Mouse (Mus musculus) lung, postnatal 0 days (tissue): ENCODE results near the gene Acsm1. TPM values are rescaled to one million over a fixed set of nuclear protein-coding genes. Genes with fewer than 3 reads are reported as not detected.

ENCODE experiments used
- ATAC-seq: fragments of 200-750 bp; cut with Nextera tagmentation; 2 replicates; pipeline ENCODE4 v1.8.0; 2017; ENCODE audit warnings: moderate library complexity
- DNase-seq: peaks from one replicate; pipeline ENCODE4 v3.0.0-alpha.2; 2016; ENCODE audit warnings: low spot score
- H3K27ac ChIP-seq: fragments of 300-500 bp; sonication (generic); 2 replicates; pipeline ENCODE4 v1.5.1; 2014; ENCODE audit warnings: antibody characterized with exemption, mild to moderate bottlenecking, low read length, mixed read lengths
- H3K27me3 ChIP-seq: fragments of 300-500 bp; sonication (generic); replicated peaks from 2 replicates; pipeline ENCODE4 v1.6.1; 2014; ENCODE audit warnings: low read length, mixed read lengths; ENCODE audit not compliant: insufficient read depth
- H3K36me3 ChIP-seq: fragments of 300-500 bp; sonication (generic); 2 replicates; pipeline ENCODE4 v1.6.1; 2014; ENCODE audit warnings: low read length, mixed read lengths; ENCODE audit not compliant: insufficient read depth
- H3K4me1 ChIP-seq: fragments of 300-500 bp; sonication (generic); 2 replicates; pipeline ENCODE4 v1.6.1; 2014; ENCODE audit warnings: antibody characterized with exemption, low read depth, low read length, mixed read lengths; ENCODE audit not compliant: insufficient read depth
- H3K4me2 ChIP-seq: fragments of 300-500 bp; sonication (generic); replicated peaks from 2 replicates; pipeline ENCODE4 v1.6.1; 2014; ENCODE audit warnings: low read depth, mild to moderate bottlenecking, low read length, moderate library complexity, mixed read lengths
- H3K4me3 ChIP-seq: fragments of 300-500 bp; sonication (generic); 2 replicates; pipeline ENCODE4 v1.5.1; 2014; ENCODE audit warnings: low read depth, low read length
- H3K9ac ChIP-seq: fragments of 300-500 bp; sonication (generic); replicated peaks from 2 replicates; pipeline ENCODE4 v1.6.1; 2014; ENCODE audit warnings: low read depth, mild to moderate bottlenecking
- H3K9me3 ChIP-seq: fragments of 300-500 bp; sonication (generic); 2 replicates; pipeline ENCODE4 v1.6.1; 2016; ENCODE audit warnings: low read length, mixed read lengths
- CTCF ChIP-seq: IDR thresholded peaks from 2 replicates; pipeline ENCODE4 v1.5.1; 2016; ENCODE audit warnings: antibody characterized with exemption, mild to moderate bottlenecking
- EP300 ChIP-seq: IDR thresholded peaks from 2 replicates; pipeline ENCODE4 v1.6.1; 2016; ENCODE audit warnings: antibody characterized with exemption, mild to moderate bottlenecking, control low read depth
- WGBS: fragments of 180-500 bp; shearing (Covaris S2); extraction: QIAGEN DNeasy Blood & Tissue Kit; methylation state at CpG from one replicate; pipeline ENCODE4 v1.1.7; 2014; 5-methylcytosine and 5-hydroxymethylcytosine counted together
- polyA plus RNA-seq: library from polyadenylated mRNA; unstranded; fragments of >200 nt; fragmentation: Nextera tagmentation; extraction: Ambion mirVana; gene quantifications from 2 replicates; pipeline ENCODE4 v1.2.1, GENCODE M21; 2015

Acsm1 gene
- polyA plus RNA-seq, 1 experiment from 2014 or later: 3.6 TPM

DNA sequence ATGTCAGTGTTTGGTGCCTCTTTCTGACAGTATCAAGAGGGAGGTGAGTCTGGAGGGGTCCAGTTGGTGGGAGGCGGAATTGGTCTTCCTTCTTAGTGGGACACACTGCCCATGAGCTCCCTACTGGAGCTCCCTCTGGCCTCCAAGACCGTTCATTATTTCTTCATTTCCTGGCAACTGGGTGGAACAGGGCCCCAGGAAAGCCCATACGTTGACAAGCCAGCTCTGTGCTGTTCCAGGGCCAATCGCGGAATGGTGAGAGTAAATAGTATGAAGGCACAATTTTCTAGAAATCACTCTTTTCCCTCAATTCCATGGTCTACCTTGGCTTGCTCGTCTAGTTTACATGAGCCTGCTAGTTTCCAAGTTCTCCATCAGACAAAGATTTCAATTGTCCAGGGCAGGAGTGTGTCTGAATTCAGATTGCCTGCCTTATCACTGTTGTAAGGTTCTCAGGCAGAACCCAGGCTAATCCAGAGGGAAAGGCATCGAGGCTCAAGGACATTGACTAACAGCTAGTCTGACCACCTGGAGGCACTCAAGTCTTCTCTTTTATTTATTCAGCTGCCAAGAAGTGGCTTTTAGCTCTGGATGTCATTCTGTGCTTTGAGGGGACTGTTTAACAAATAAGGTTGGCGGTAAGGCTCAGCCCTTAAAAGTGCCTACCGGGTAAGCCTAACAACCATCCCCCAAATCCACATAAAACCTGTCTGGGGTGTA is 1.1 kb downstream of the Acsm1 start:
- H3K4me3 ChIP-seq: no peak overlapping the region
- H3K9me3 ChIP-seq: no peaks in the 10 kb centered on the region
- TF ChIP-seq CTCF: no peak
- no peak for TF ChIP-seq EP300
- no peaks in the 10 kb centered on the region for H3K27me3 ChIP-seq
- H3K4me2 ChIP-seq: no peak overlapping the region
- WGBS: 41% methylated on average over 9 of the region's 9 CpGs
- H3K4me1 ChIP-seq: no peaks in the 10 kb centered on the region
- peak; percentile 64; the same call in 1 of the 2 replicates for ATAC-seq
- H3K36me3 ChIP-seq: no peaks in the 10 kb centered on the region
- no peak overlapping the region for H3K27ac ChIP-seq
- DNase-seq: peak; percentile 52
- no peak overlapping the region for H3K9ac ChIP-seq

DNA sequence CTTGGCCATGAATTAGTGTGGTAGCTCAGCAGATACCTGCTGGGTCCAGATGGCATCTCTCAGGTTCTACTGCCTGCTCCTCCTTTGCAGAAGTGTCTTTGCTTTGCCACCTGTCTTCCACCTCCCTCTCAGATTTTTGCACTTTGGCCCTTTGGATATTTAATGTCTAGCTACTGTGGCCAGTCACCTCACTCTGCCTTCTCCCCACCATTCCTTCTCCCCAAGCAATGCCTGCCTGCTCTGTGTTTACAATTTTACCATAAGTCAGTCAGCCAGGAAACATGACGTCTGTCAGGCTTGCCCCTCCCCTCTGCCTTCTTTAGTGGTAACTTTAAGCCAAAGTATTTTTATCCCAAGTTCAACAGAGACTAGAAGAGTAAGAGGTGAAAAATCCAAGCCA is 9.7 kb downstream of the Acsm1 start:
- Histone ChIP-seq H3K36me3 (no peaks in the 10 kb centered on the region), H3K4me1 (no peaks in the 10 kb centered on the region), H3K9ac (no peak overlapping the region), H3K27me3 (no peaks in the 10 kb centered on the region), H3K4me3 (no peak overlapping the region), H3K4me2 (no peak overlapping the region), H3K27ac (no peak overlapping the region), H3K9me3 (no peaks in the 10 kb centered on the region)
- DNase-seq (no peak), ATAC-seq (no peak)
- TF ChIP-seq CTCF (no peak), EP300 (no peak)
- WGBS: 32% methylated on average over 1 of the region's 1 CpGs

DNA sequence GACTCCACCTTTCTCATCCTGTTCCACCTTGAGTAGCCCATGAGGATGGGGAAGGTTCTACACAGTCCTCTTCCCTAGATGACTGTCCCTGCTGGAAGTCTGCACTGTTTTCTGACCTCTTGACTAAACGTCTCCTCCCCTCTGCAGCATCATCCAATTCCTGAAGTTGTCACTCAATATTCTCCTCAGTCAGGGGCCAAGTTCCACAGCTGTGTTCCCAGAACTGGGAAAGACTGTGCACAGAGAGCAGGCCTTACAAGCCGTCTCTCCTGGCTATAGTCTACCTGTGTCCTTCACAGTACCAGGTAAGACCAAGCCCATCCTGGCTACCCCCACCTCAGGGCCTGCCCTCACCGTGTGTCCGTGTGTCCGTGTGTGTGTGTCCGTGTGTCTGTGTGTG is 10.8 kb downstream of the Acsm1 start:
- Histone ChIP-seq H3K9me3 (no peaks in the 10 kb centered on the region), H3K36me3 (no peaks in the 10 kb centered on the region), H3K9ac (no peak overlapping the region), H3K4me2 (no peak overlapping the region), H3K27me3 (no peaks in the 10 kb centered on the region), H3K4me3 (no peak overlapping the region), H3K4me1 (no peaks in the 10 kb centered on the region), H3K27ac (no peak overlapping the region)
- no peak for TF ChIP-seq CTCF
- no peak for TF ChIP-seq EP300
- DNase-seq: no peak
- no peak for ATAC-seq
- WGBS: 72% methylated on average over 6 of the region's 6 CpGs

DNA sequence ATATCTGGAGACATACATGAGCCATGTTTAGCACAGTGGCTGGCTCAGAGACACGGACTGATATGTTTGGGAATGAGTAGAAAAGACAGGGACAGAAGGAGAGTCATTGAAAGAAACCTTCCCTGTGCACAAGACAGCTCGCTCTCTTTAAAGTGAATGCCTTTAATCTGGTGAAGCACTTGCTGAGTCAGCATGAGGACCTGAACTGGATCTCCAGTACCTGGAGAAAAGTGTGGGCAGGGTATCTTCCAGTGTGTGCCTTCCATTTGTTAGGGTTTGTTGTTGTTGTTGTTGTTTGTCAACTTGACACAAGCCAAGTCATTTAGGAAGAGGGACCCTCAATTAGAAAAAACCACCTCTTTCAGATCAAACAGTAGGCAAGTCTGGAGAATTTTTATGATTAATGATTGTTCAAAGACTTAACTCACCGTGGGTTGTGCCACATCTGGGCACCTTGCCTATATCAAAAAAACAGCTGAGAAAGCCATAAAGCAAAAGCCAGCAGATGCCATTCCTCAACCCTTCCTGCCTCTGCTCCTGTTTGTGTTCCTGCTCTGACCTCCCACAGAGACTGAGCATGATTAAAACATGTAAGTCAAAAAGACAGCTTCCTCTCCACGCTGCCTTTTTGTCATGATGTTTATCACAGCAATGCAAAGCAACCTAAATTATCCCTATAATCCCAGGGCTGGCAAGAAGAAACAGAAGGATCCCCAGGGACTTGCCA is 11.5 kb downstream of the Acsm1 start:
- H3K9ac ChIP-seq: no peak overlapping the region
- ATAC-seq (no peak), DNase-seq (no peak)
- no peaks in the 10 kb centered on the region for H3K27me3 ChIP-seq
- no peak overlapping the region for H3K4me3 ChIP-seq
- H3K36me3 ChIP-seq: no peaks in the 10 kb centered on the region
- no peak overlapping the region for H3K4me2 ChIP-seq
- H3K27ac ChIP-seq: no peak overlapping the region
- H3K4me1 ChIP-seq: no peaks in the 10 kb centered on the region
- no peaks in the 10 kb centered on the region for H3K9me3 ChIP-seq
- no peak for TF ChIP-seq EP300
- TF ChIP-seq CTCF: no peak
- WGBS: 40% methylated on average over 4 of the region's 4 CpGs

DNA sequence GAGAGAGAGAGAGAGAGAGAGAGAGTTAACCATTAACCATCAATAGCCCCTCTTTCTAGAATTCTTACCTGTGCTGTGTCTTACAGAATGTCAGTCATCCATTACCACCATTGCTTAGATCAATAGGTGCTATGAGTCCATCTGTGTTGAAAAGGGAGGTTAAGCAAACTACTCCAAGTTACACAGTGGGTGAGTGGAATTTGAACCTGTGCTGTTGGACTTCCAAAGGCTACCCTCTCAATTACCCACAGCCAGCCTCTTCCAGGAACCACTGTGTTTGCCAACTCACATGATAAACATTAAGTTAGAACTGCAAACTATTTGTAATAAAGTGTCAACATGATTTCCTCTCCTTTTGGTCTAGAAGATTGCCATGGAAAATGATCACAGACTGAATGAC is 13.3 kb downstream of the Acsm1 start:
- H3K9me3 ChIP-seq: no peaks in the 10 kb centered on the region
- DNase-seq (no peak), ATAC-seq (no peak)
- no peak overlapping the region for H3K4me3 ChIP-seq
- no peak overlapping the region for H3K4me2 ChIP-seq
- TF ChIP-seq CTCF: no peak
- TF ChIP-seq EP300: no peak
- no peaks in the 10 kb centered on the region for H3K36me3 ChIP-seq
- no peak overlapping the region for H3K9ac ChIP-seq
- no peaks in the 10 kb centered on the region for H3K4me1 ChIP-seq
- H3K27ac ChIP-seq: no peak overlapping the region
- H3K27me3 ChIP-seq: no peaks in the 10 kb centered on the region

DNA sequence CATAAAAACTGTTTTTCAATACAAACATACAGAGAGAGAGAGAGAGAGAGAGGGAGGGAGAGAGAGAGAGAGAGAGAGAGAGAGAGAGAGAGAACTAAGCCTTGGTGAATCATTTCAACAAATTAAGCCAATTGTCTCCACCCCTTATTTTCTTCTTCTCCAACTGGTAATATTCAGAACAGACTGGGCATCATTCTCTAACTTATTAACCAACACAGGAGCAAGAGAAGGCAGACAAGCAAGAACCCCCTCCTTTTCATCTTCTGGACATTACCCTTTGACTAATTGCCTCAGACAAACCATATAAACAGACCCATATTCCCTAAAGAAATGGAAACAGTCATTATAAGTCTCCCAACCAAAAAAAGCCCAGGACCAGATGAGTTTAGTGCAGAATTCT is 31.9 kb downstream of the Acsm1 start:
- Histone ChIP-seq H3K27me3 (no peaks in the 10 kb centered on the region), H3K4me1 (no peaks in the 10 kb centered on the region), H3K9ac (no peak overlapping the region), H3K27ac (no peak overlapping the region), H3K4me3 (no peak overlapping the region), H3K4me2 (no peak overlapping the region), H3K36me3 (no peaks in the 10 kb centered on the region), H3K9me3 (no peaks in the 10 kb centered on the region)
- TF ChIP-seq EP300: no peak
- TF ChIP-seq CTCF: no peak
- no peak for ATAC-seq
- DNase-seq: no peak
